Mouse (Mus musculus) C2C12 (cell line): Measurements from ENCODE around the gene Hsh2d.

Experiments
- CTCF ChIP-seq: IDR thresholded peaks from one replicate; pipeline ENCODE4 v1.5.1; 2011; ENCODE audit not compliant: control insufficient read depth, insufficient read depth, insufficient read length
- MAX ChIP-seq: IDR thresholded peaks from one replicate; pipeline ENCODE4 v1.6.1; 2011; ENCODE audit warnings: mild to moderate bottlenecking, control low read depth

GRCm38 (mm10) chr8:72190215-72190539 is 739 bp downstream of the Hsh2d start:
- no peak for TF ChIP-seq MAX
- no peak for TF ChIP-seq CTCF
